Mouse (Mus musculus) heart, embryonic 14.5 days (tissue): Measurements from ENCODE around the gene Cubn. TPM values are rescaled to one million over a fixed set of nuclear protein-coding genes. Genes with fewer than 3 reads are reported as not detected.

Source experiments
- ATAC-seq: fragments of 200-750 bp; cut with Nextera tagmentation; 2 replicates; pipeline ENCODE4 v1.8.0; 2017; ENCODE audit warnings: low read depth, moderate TSS enrichment; ENCODE audit not compliant: insufficient number of reproducible peaks, insufficient read depth, low FRiP score
- H3K27ac ChIP-seq, 2 experiments: fragments of 200-500 bp in 1 of 2; fragments of 300-500 bp in 1 of 2; sonication (generic) in 1 of 2; replicated peaks in 1 of 2; 2 replicates each; pipeline ENCODE4 v1.5.1; 2012 to 2014; ENCODE audit warnings: low read depth in 2 of 2, low read length in 2 of 2, control low read depth in 1 of 2, mild to moderate bottlenecking in 1 of 2, mixed read lengths in 1 of 2; ENCODE audit not compliant: control insufficient read depth in 1 of 2, insufficient read depth in 1 of 2
- H3K27me3 ChIP-seq: fragments of 300-500 bp; sonication (generic); 2 replicates; pipeline ENCODE4 v1.6.1; 2014; ENCODE audit warnings: mild to moderate bottlenecking, low read length, control low read depth; ENCODE audit not compliant: control insufficient read depth, insufficient read depth
- H3K36me3 ChIP-seq: fragments of 300-500 bp; sonication (generic); 2 replicates; pipeline ENCODE4 v1.6.1; 2014; ENCODE audit warnings: mild to moderate bottlenecking, control low read depth, low read length, mixed read lengths; ENCODE audit not compliant: control insufficient read depth, insufficient read depth
- H3K4me1 ChIP-seq, 2 experiments: fragments of 200-500 bp in 1 of 2; fragments of 300-500 bp in 1 of 2; sonication (generic) in 1 of 2; 2 replicates each; pipeline ENCODE4 v1.6.1; 2012 to 2014; ENCODE audit warnings: low read length in 2 of 2, control low read depth in 1 of 2, mixed read lengths in 1 of 2; ENCODE audit not compliant: control insufficient read depth in 2 of 2, insufficient read depth in 2 of 2
- H3K4me2 ChIP-seq: fragments of 300-500 bp; sonication (generic); 2 replicates; pipeline ENCODE4 v1.6.1; 2014; ENCODE audit warnings: mild to moderate bottlenecking, low read length
- H3K4me3 ChIP-seq, 2 experiments: fragments of 200-500 bp in 1 of 2; fragments of 300-500 bp in 1 of 2; sonication (generic) in 1 of 2; 2 replicates each; pipeline ENCODE4 v1.5.1; 2012 to 2014; ENCODE audit warnings: low read length in 2 of 2, mild to moderate bottlenecking in 2 of 2, control low read depth in 1 of 2, low read depth in 1 of 2, moderate library complexity in 1 of 2; ENCODE audit not compliant: control insufficient read depth in 1 of 2, insufficient read depth in 1 of 2
- H3K9ac ChIP-seq: fragments of 300-500 bp; sonication (generic); 2 replicates; pipeline ENCODE4 v1.6.1; 2014; ENCODE audit warnings: mild to moderate bottlenecking, low read length
- H3K9me3 ChIP-seq: fragments of 300-500 bp; sonication (generic); 2 replicates; pipeline ENCODE4 v1.6.1; 2016; ENCODE audit warnings: low read length, control low read depth; ENCODE audit not compliant: control insufficient read depth
- WGBS: fragments of 180-500 bp; shearing (Covaris S2); extraction: QIAGEN DNeasy Blood & Tissue Kit; methylation state at CpG from one replicate; pipeline ENCODE4 v1.1.7; 2014; 5-methylcytosine and 5-hydroxymethylcytosine counted together
- polyA plus RNA-seq: library from polyadenylated mRNA; unstranded; fragments of >200 nt; fragmentation: Nextera tagmentation; extraction: Ambion mirVana; gene quantifications from 2 replicates; pipeline ENCODE4 v1.2.1, GENCODE M21; 2014

Cubn gene
- polyA plus RNA-seq, 1 experiment from 2014 or later, result 0.50 TPM

- Histone ChIP-seq H3K27me3 (no peaks in the 10 kb centered on the region), H3K4me3 (no peak overlapping the region), H3K9ac (no peak overlapping the region), H3K4me1 (no peaks in the 10 kb centered on the region), H3K9me3 (no peaks in the 10 kb centered on the region), H3K4me2 (no peak overlapping the region), H3K27ac (no peak overlapping the region), H3K36me3 (no peaks in the 10 kb centered on the region)
- WGBS, result 90% methylated on average over 1 of the region's 1 CpGs
- ATAC-seq, result no peak
Measured at GRCm38 (mm10) chr2:13352112-13352728, 139.4 kb downstream of the Cubn start.

GRCm38 (mm10) chr2:13342325-13342926 is 149.2 kb downstream of the Cubn start:
- Histone ChIP-seq H3K9me3 (no peaks in the 10 kb centered on the region), H3K4me1 (peaks cover 0 to 4% of the 10 kb centered on the region in 2 experiments; a peak in 1 of 4 replicates), H3K9ac (no peak overlapping the region), H3K36me3 (no peaks in the 10 kb centered on the region), H3K27me3 (no peaks in the 10 kb centered on the region), H3K4me3 (no peak overlapping the region), H3K4me2 (no peak overlapping the region), H3K27ac (no peak overlapping the region)
- ATAC-seq, result no peak
- WGBS, result 74% methylated on average over 7 of the region's 7 CpGs

- Histone ChIP-seq H3K9me3 (no peaks in the 10 kb centered on the region), H3K36me3 (no peaks in the 10 kb centered on the region), H3K27ac (no peak overlapping the region), H3K9ac (no peak overlapping the region), H3K4me3 (no peak overlapping the region), H3K4me1 (no peaks in the 10 kb centered on the region), H3K4me2 (no peak overlapping the region), H3K27me3 (no peaks in the 10 kb centered on the region)
- no peak for ATAC-seq
- WGBS, result 70% methylated on average over 4 of the region's 4 CpGs
Measured at GRCm38 (mm10) chr2:13335446-13335845, 156.2 kb downstream of the Cubn start.

- Histone ChIP-seq H3K27ac (peak overlapping the region in 1 of 2 experiments; percentile 65; a peak in 2 of 4 replicates), H3K9me3 (no peaks in the 10 kb centered on the region)
- 25% methylated on average over 4 of the region's 4 CpGs for whole genome bisulfite sequencing
Measured at GRCm38 (mm10) chr2:13329754-13330417, 161.7 kb downstream of the Cubn start.

GRCm38 (mm10) chr2:13303376-13303775 is 188.2 kb downstream of the Cubn start:
- Histone ChIP-seq H3K27me3 (no peaks in the 10 kb centered on the region), H3K4me3 (no peak overlapping the region), H3K9me3 (no peaks in the 10 kb centered on the region), H3K27ac (no peak overlapping the region), H3K36me3 (no peaks in the 10 kb centered on the region), H3K4me1 (no peaks in the 10 kb centered on the region), H3K4me2 (no peak overlapping the region), H3K9ac (no peak overlapping the region)
- no peak for ATAC-seq
- WGBS, result 86% methylated on average over 3 of the region's 3 CpGs

More at GRCm38 (mm10) chr2:13329754-13330417, 161.7 kb downstream of the Cubn start:
- H3K27me3 ChIP-seq, result no peaks in the 10 kb centered on the region
- H3K4me3 ChIP-seq, result no peak overlapping the region
- H3K4me1 ChIP-seq, result peaks cover 0 to 6% of the 10 kb centered on the region in 2 experiments; a peak in 1 of 4 replicates
- no peaks in the 10 kb centered on the region for H3K36me3 ChIP-seq
- ATAC-seq, result no peak
- no peak overlapping the region for H3K4me2 ChIP-seq
- no peak overlapping the region for H3K9ac ChIP-seq

- WGBS, result 17% methylated on average over 3 of the region's 3 CpGs
- no peaks in the 10 kb centered on the region for H3K9me3 ChIP-seq
- no peak for ATAC-seq
Measured at GRCm38 (mm10) chr2:13299031-13299430, 192.6 kb downstream of the Cubn start.

GRCm38 (mm10) chr2:13297733-13298132 is 193.9 kb downstream of the Cubn start:
- Histone ChIP-seq H3K36me3 (no peaks in the 10 kb centered on the region), H3K9ac (no peak overlapping the region), H3K4me2 (no peak overlapping the region), H3K27ac (no peak overlapping the region), H3K9me3 (no peaks in the 10 kb centered on the region), H3K4me1 (peaks cover 0 to 4% of the 10 kb centered on the region in 2 experiments; a peak in 2 of 4 replicates), H3K27me3 (no peaks in the 10 kb centered on the region), H3K4me3 (no peak overlapping the region)
- ATAC-seq, result no peak
- WGBS, result 48% methylated on average over 5 of the region's 5 CpGs

More at GRCm38 (mm10) chr2:13299031-13299430, 192.6 kb downstream of the Cubn start:
- no peak overlapping the region for H3K4me2 ChIP-seq
- H3K36me3 ChIP-seq, result no peaks in the 10 kb centered on the region
- H3K27me3 ChIP-seq, result no peaks in the 10 kb centered on the region
- no peak overlapping the region for H3K27ac ChIP-seq
- peaks cover 0 to 3% of the 10 kb centered on the region in 2 experiments; a peak in 2 of 4 replicates for H3K4me1 ChIP-seq
- no peak overlapping the region for H3K9ac ChIP-seq
- no peak overlapping the region for H3K4me3 ChIP-seq
